Mouse (Mus musculus): ENCODE measurements around the gene Ndufa6. TPM values are rescaled to one million over a fixed set of nuclear protein-coding genes. Genes with fewer than 3 reads are reported as not detected.

Ndufa6 gene
- 100 to 1,000 TPM; 143 to 543 TPM for polyA plus RNA-seq (2012; fragmentation: generic; extraction: Trizol)

GRCm38 (mm10) chr15:82354126-82354945, at the start of gene Ndufa6:
Gene Ndufa6, minus strand, starts transcription at chr15:82354322.

GRCm38 (mm10) chr15:82393922-82394321, 39.8 kb upstream of the Ndufa6 start, which contains the start of gene Cyp2d11:
Gene Cyp2d11, minus strand, starts transcription at chr15:82394022.

GRCm38 (mm10) chr15:82379871-82380713, 26.0 kb upstream of the Ndufa6 start, which contains the start of gene Cyp2d22:
Gene Cyp2d22, minus strand, starts transcription at chr15:82380260.

GRCm38 (mm10) chr15:82338593-82339112, 15.5 kb downstream of the Ndufa6 start, which contains the start of the genes Naga, Pheta2 and Smdt1:
Gene Naga, minus strand, starts transcription at chr15:82338925.
Gene Pheta2, plus strand, starts transcription at chr15:82338942.
Gene Smdt1, plus strand, starts transcription at chr15:82338959.

Other genes starting within 250 kb of the Ndufa6 start
- gene Ccdc134, start 226.4 kb downstream of the Ndufa6 start, polyA plus RNA-seq (2012; fragmentation: generic; extraction: Trizol): 10 to 100 TPM in 1 of 2 experiments, 1 to 10 TPM in 1; 6.5 to 13.8 TPM
- 100 to 1,000 TPM in 1 of 2 experiments, 10 to 100 TPM in 1; 70.2 to 128 TPM for gene Srebf2, start 207.1 kb downstream of the Ndufa6 start, polyA plus RNA-seq (2012; fragmentation: generic; extraction: Trizol)
- gene Shisa8, start 141.5 kb downstream of the Ndufa6 start, polyA plus RNA-seq (2012; fragmentation: generic; extraction: Trizol): under 1 TPM in 1 of 2 experiments, not detected in 1; 0.28 TPM
- gene Tnfrsf13c, start 130.0 kb downstream of the Ndufa6 start, polyA plus RNA-seq (2012; fragmentation: generic; extraction: Trizol): under 1 TPM in 1 of 2 experiments, not detected in 1; 0.61 TPM
- 100 to 1,000 TPM; 147 to 179 TPM for gene Cenpm, start 109.6 kb downstream of the Ndufa6 start, polyA plus RNA-seq (2012; fragmentation: generic; extraction: Trizol)
- gene 1500009C09Rik, start 101.9 kb downstream of the Ndufa6 start, polyA plus RNA-seq (2012; fragmentation: generic; extraction: Trizol): not detected
- gene Sept3, start 79.4 kb downstream of the Ndufa6 start, polyA plus RNA-seq (2012; fragmentation: generic; extraction: Trizol): under 1 TPM in 1 of 2 experiments, not detected in 1; 0.04 TPM
- not detected for gene Wbp2nl, start 55.4 kb downstream of the Ndufa6 start, polyA plus RNA-seq (2012; fragmentation: generic; extraction: Trizol)
- 100 to 1,000 TPM in 1 of 2 experiments, 10 to 100 TPM in 1; 21.5 to 103 TPM for gene Naga, start 15.4 kb downstream of the Ndufa6 start, polyA plus RNA-seq (2012; fragmentation: generic; extraction: Trizol)
- under 1 TPM; 0.01 to 0.18 TPM for gene Pheta2, start 15.4 kb downstream of the Ndufa6 start, polyA plus RNA-seq (2012; fragmentation: generic; extraction: Trizol)
- gene Smdt1, start 15.4 kb downstream of the Ndufa6 start, polyA plus RNA-seq (2012; fragmentation: generic; extraction: Trizol): 100 to 1,000 TPM; 579 to 591 TPM
- under 1 TPM; 0.12 to 0.59 TPM for gene Cyp2d22, start 25.9 kb upstream of the Ndufa6 start, polyA plus RNA-seq (2012; fragmentation: generic; extraction: Trizol)
- not detected for gene Cyp2d11, start 39.7 kb upstream of the Ndufa6 start, polyA plus RNA-seq (2012; fragmentation: generic; extraction: Trizol)
- not detected for gene Cyp2d10, start 52.9 kb upstream of the Ndufa6 start, polyA plus RNA-seq (2012; fragmentation: generic; extraction: Trizol)
- gene Cyp2d9, start 79.1 kb upstream of the Ndufa6 start, polyA plus RNA-seq (2012; fragmentation: generic; extraction: Trizol): not detected
- gene Cyp2d12, start 200.8 kb upstream of the Ndufa6 start, polyA plus RNA-seq (2012; fragmentation: generic; extraction: Trizol): not detected